Comparison of ENCODE assay signal across 8 mouse cellular contexts in genomic region chr3:88145952-88146351, GRCm38 (mm10). TPM values are rescaled to one million over a fixed set of nuclear protein-coding genes. Genes with fewer than 3 reads are reported as not detected.
DNase-seq lines count a peak whose midpoint lies in the region; ATAC-seq and TF ChIP-seq lines count a peak whose summit lies in the region.

No protein-coding gene starts in this region.

- peak overlapping the region; percentile 90 for H3K4me3 ChIP-seq in embryonic facial prominence, embryonic 10.5 days
- H3K4me3 ChIP-seq in hindbrain, embryonic 11.5 days (ENCODE audit: low read depth, low read length): no peak overlapping the region
- no peak overlapping the region for H3K4me3 ChIP-seq in lung, postnatal 0 days (ENCODE audit: low read depth, low read length)
- H3K4me3 ChIP-seq in stomach, postnatal 0 days (ENCODE audit: low read depth, low read length): no peak overlapping the region; the same call in 1 of the 2 replicates

- H3K27ac ChIP-seq in embryonic facial prominence, embryonic 10.5 days (replicated peaks): peak overlapping the region; percentile 75
- H3K27ac ChIP-seq in hindbrain, embryonic 11.5 days (ENCODE audit: low read depth, low read length): no peak overlapping the region
- no peak overlapping the region for H3K27ac ChIP-seq in lung, postnatal 0 days (ENCODE audit: low read length)
- H3K27ac ChIP-seq in stomach, postnatal 0 days (replicated peaks): peak overlapping the region; percentile 56

- DNase-seq in lung, adult 18-20 months: peak; percentile 70 to 83
- no peak for DNase-seq in lung, postnatal 14 days
- no peak for DNase-seq in embryonic facial prominence, embryonic 10.5 days (ENCODE audit: low spot score)
- no peak for DNase-seq in hindbrain, embryonic 11.5 days (ENCODE audit: low spot score)
- peak; percentile 31 for DNase-seq in lung, postnatal 0 days (ENCODE audit: low spot score)
- DNase-seq in stomach, postnatal 0 days (ENCODE audit: low spot score): peak; percentile 61
- DNase-seq in left cerebral cortex, postnatal 10 days (ENCODE audit: extremely low spot score in 1 of 2, low spot score in 2 of 2): no peak

- TF ChIP-seq EP300 in lung, postnatal 0 days (IDR thresholded peaks at IDR 0.05): no peak
- no peak for TF ChIP-seq EP300 in stomach, postnatal 0 days (optimal IDR thresholded peaks at IDR 0.05)

- intact Hi-C loops in left cerebral cortex, postnatal 10 days (cut with DNase I): no loop called here

- H3K27me3 ChIP-seq in embryonic facial prominence, embryonic 10.5 days (replicated peaks; ENCODE audit: low read depth, poor library complexity, severe bottlenecking): peaks cover 6% of the 10 kb centered on the region
- H3K27me3 ChIP-seq in hindbrain, embryonic 11.5 days (ENCODE audit: control insufficient read depth, insufficient read depth, low read length): peaks cover 5% of the 10 kb centered on the region
- H3K27me3 ChIP-seq in lung, postnatal 0 days (replicated peaks; ENCODE audit: insufficient read depth, low read length): no peaks in the 10 kb centered on the region
- no peaks in the 10 kb centered on the region for H3K27me3 ChIP-seq in stomach, postnatal 0 days (ENCODE audit: control insufficient read depth, insufficient read depth, low read length)

- ATAC-seq in hindbrain, embryonic 11.5 days (ENCODE audit: low FRiP score): no peak
- ATAC-seq in lung, postnatal 0 days: no peak
- no peak for ATAC-seq in stomach, postnatal 0 days (ENCODE audit: low FRiP score, low TSS enrichment)
- ATAC-seq in CD4-positive, CD25-positive, alpha-beta regulatory T cell, adult 4 months: no peak

- peaks cover 97% of the 10 kb centered on the region for H3K4me1 ChIP-seq in embryonic facial prominence, embryonic 10.5 days
- peaks cover 45% of the 10 kb centered on the region for H3K4me1 ChIP-seq in hindbrain, embryonic 11.5 days (replicated peaks; ENCODE audit: control insufficient read depth, insufficient read depth, low read length)
- peaks cover 57% of the 10 kb centered on the region for H3K4me1 ChIP-seq in lung, postnatal 0 days (ENCODE audit: insufficient read depth, low read depth, low read length)
- peaks cover 46% of the 10 kb centered on the region for H3K4me1 ChIP-seq in stomach, postnatal 0 days (replicated peaks; ENCODE audit: control insufficient read depth, insufficient read depth)

- TF ChIP-seq CTCF in lung, postnatal 0 days (IDR thresholded peaks at IDR 0.05): no peak
- TF ChIP-seq CTCF in stomach, postnatal 0 days (IDR thresholded peaks at IDR 0.05; ENCODE audit: low read depth): no peak

- H3K4me2 ChIP-seq in hindbrain, embryonic 11.5 days (replicated peaks; ENCODE audit: low read depth, low read length): no peak overlapping the region
- H3K4me2 ChIP-seq in lung, postnatal 0 days (replicated peaks; ENCODE audit: low read depth, low read length): peak overlapping the region; percentile 78
- H3K4me2 ChIP-seq in stomach, postnatal 0 days (replicated peaks; ENCODE audit: low read depth): peak overlapping the region; percentile 25; the same call in 1 of the 2 replicates

- H3K9ac ChIP-seq in hindbrain, embryonic 11.5 days (ENCODE audit: low read depth, low read length): peak overlapping the region; percentile 40; the same call in 1 of the 2 replicates
- no peak overlapping the region; the same call in 1 of the 2 replicates for H3K9ac ChIP-seq in lung, postnatal 0 days (replicated peaks; ENCODE audit: low read depth)
- H3K9ac ChIP-seq in stomach, postnatal 0 days (ENCODE audit: low read length): peak overlapping the region; percentile 27

- H3K36me3 ChIP-seq in embryonic facial prominence, embryonic 10.5 days (replicated peaks): no peaks in the 10 kb centered on the region
- no peaks in the 10 kb centered on the region for H3K36me3 ChIP-seq in hindbrain, embryonic 11.5 days (ENCODE audit: control insufficient read depth, insufficient read depth, low read length)
- H3K36me3 ChIP-seq in lung, postnatal 0 days (ENCODE audit: insufficient read depth, low read length): no peaks in the 10 kb centered on the region
- no peaks in the 10 kb centered on the region for H3K36me3 ChIP-seq in stomach, postnatal 0 days (ENCODE audit: control insufficient read depth, insufficient read depth, low read length)

- WGBS in embryonic facial prominence, embryonic 10.5 days: 59% methylated on average over 5 of the region's 5 CpGs
- 73% methylated on average over 5 of the region's 5 CpGs for WGBS in hindbrain, embryonic 11.5 days
- WGBS in lung, postnatal 0 days: 40% methylated on average over 5 of the region's 5 CpGs
- 35% methylated on average over 5 of the region's 5 CpGs for WGBS in stomach, postnatal 0 days

- no peaks in the 10 kb centered on the region for H3K9me3 ChIP-seq in embryonic facial prominence, embryonic 10.5 days
- H3K9me3 ChIP-seq in hindbrain, embryonic 11.5 days (ENCODE audit: control insufficient read depth, low read length): no peaks in the 10 kb centered on the region
- H3K9me3 ChIP-seq in lung, postnatal 0 days (ENCODE audit: low read length): no peaks in the 10 kb centered on the region
- no peaks in the 10 kb centered on the region for H3K9me3 ChIP-seq in stomach, postnatal 0 days (ENCODE audit: control insufficient read depth, low read length)

RNA-seq across cellular contexts. Expression of gene Mef2d, which starts 3.8 kb away (rescaled TPM):
- polyA plus RNA-seq in embryonic facial prominence, embryonic 10.5 days (2016; fragmentation: Nextera tagmentation; extraction: Ambion mirVana): 11.1 and 12.1 TPM in 2 replicates
- polyA plus RNA-seq in hindbrain, embryonic 11.5 days (2014; fragmentation: Nextera tagmentation; extraction: Ambion mirVana): 12.0 and 12.3 TPM in 2 replicates
- 14.4 and 15.4 TPM in 2 replicates for polyA plus RNA-seq in lung, postnatal 0 days (2015; fragmentation: Nextera tagmentation; extraction: Ambion mirVana)
- polyA plus RNA-seq in stomach, postnatal 0 days (2015; fragmentation: Nextera tagmentation; extraction: Ambion mirVana): 10.6 and 13.0 TPM in 2 replicates
- polyA plus RNA-seq in CD4-positive, CD25-positive, alpha-beta regulatory T cell, adult 4 months (2017; shearing (Covaris generic)): 10 to 100 TPM; 30.9 to 36.1 TPM
- total RNA-seq in left cerebral cortex, postnatal 10 days (2021): 100 to 1,000 TPM; 149 to 160 TPM

Comparison
In these comparisons a context has a peak if more than half of its experiments do, and no peak if none do; other contexts are left out.
1. DNase-seq: peak in lung, adult 18-20 months (2 of 2), lung, postnatal 0 days (single experiment) and stomach, postnatal 0 days (single experiment); none in lung, postnatal 14 days (single experiment), embryonic facial prominence, embryonic 10.5 days (single experiment), hindbrain, embryonic 11.5 days (single experiment) and left cerebral cortex, postnatal 10 days (0 of 2).
2. H3K27ac ChIP-seq: peak in embryonic facial prominence, embryonic 10.5 days (single experiment) and stomach, postnatal 0 days (single experiment); none in hindbrain, embryonic 11.5 days (single experiment) and lung, postnatal 0 days (single experiment).